Mouse (Mus musculus): ENCODE measurements around the gene Ccdc84. TPM values are rescaled to one million over a fixed set of nuclear protein-coding genes. Genes with fewer than 3 reads are reported as not detected.
A peak's percentile ranks its signal among the peaks of the same experiment; 100 is the strongest.
"Not testable (repeated sequence)": the region's sequence is repeated elsewhere in the genome, so short reads cannot be mapped to it uniquely, and the experiment has no call there.

Ccdc84 gene
- polyA plus RNA-seq, 1 experiment from 2014 or later, result 16.8 TPM

DNA sequence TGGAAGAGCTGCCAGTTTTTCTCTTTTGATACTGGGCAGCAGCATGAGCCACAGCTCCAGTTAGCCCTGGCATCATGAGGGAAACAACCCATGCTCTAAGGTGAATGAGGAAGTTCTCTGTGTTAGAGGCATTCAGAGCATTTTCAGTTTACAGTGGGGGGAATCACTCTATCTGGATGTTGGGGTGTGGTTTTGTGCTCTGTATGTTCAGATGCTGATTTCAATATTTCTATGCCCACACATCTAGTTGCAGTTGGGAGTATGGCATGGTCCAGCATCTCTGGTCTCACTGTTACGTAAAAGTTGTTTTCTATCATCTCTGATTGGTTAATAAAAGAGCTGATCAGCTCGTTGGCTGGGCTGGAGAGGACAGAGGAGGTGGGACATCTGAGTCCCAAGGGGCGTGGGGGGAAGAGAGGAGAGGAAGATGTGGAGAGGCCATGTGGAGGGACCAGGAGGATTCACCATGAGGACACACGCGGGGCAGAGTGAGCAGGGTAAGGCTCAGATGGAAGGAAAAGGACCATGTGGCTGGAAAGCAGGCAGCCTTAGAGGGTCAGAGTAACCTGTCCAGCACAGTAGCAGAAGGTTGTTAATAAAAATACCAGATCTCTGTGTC, 2.0 kb upstream of the Ccdc84 start:
- H3K4me2 ChIP-seq, result no peak overlapping the region
- ATAC-seq, result no peak
- H3K4me3 ChIP-seq, result no peak overlapping the region
- 60% methylated on average over 5 of the region's 5 CpGs for WGBS (ENCODE audit: insufficient replicate concordance)
- H3K9ac ChIP-seq, result no peak overlapping the region
- peaks cover 20% of the 10 kb centered on the region for H3K4me1 ChIP-seq
- no peak overlapping the region for H3K27ac ChIP-seq
- H3K9me3 ChIP-seq (replicated peaks), result no peaks in the 10 kb centered on the region
- H3K36me3 ChIP-seq, result peaks cover 12% of the 10 kb centered on the region
- peaks cover under 1% of the 10 kb centered on the region; the same call in 1 of the 2 replicates for H3K27me3 ChIP-seq (replicated peaks)

- not testable (repeated sequence) for H3K9ac ChIP-seq; H3K4me2 ChIP-seq; H3K9me3 ChIP-seq (replicated peaks); H3K27ac ChIP-seq; H3K27me3 ChIP-seq (replicated peaks); H3K4me3 ChIP-seq; ATAC-seq
- Histone ChIP-seq H3K36me3 (peaks cover 16% of the 10 kb centered on the region), H3K4me1 (peaks cover 20% of the 10 kb centered on the region)
- WGBS (ENCODE audit: insufficient replicate concordance), result 81% methylated on average over 9 of the region's 9 CpGs
Measured at GRCm38 (mm10) chr9:44419730-44420129, 1.4 kb upstream of the Ccdc84 start.

GRCm38 (mm10) chr9:44417892-44418363, 441 bp downstream of the Ccdc84 start:
- H3K4me1 ChIP-seq, result peaks cover 23% of the 10 kb centered on the region
- ATAC-seq, result peak; percentile 95
- H3K9me3 ChIP-seq (replicated peaks), result no peaks in the 10 kb centered on the region
- H3K36me3 ChIP-seq, result peaks cover 34% of the 10 kb centered on the region
- under 1% methylated on average over 38 of the region's 38 CpGs for WGBS (ENCODE audit: insufficient replicate concordance)
- H3K9ac ChIP-seq, result peak overlapping the region; percentile 93
- H3K27ac ChIP-seq, result peak overlapping the region; percentile 85
- no peaks in the 10 kb centered on the region for H3K27me3 ChIP-seq (replicated peaks)
- H3K4me3 ChIP-seq, result peak overlapping the region; percentile 95
- peak overlapping the region; percentile 90 for H3K4me2 ChIP-seq

DNA sequence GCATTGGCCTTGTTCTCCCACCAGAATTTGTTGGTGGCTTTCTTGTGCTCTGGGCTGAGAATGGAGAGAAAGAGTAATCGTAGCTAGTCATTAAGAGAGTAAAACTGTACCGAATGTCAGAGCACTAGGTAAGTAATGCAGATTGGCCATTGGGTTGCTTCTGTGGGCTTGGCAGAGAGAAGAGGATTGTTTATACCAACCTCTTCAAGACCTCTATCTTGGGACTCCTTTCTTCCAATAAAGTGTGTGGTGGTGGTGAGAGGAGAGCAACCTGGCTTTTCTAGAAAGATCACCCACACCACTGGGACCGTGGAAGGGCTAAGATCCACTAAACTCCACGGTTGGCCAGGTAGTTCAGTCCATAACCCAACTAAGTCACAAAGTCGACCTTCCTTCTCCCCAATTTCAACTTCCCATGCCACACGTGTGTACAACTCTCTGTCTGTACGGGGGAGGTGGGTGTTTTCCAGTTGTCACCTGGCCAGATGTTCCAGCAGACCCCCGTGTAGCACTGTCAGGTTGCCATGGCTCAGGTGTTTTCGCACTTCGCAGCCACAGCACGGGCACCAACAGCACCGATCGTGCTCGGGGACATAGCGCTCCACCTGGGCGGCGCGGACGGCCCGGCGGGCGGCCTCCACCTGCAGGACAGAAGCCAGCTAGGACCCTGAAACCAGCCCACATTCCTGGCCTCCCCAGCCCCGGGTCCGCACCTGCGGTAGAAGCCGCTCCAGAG, 1.0 kb downstream of the Ccdc84 start:
- Histone ChIP-seq H3K4me2 (peak overlapping the region; percentile 90), H3K27ac (peak overlapping the region; percentile 85), H3K9ac (peak overlapping the region; percentile 93), H3K9me3 (replicated peaks) (no peaks in the 10 kb centered on the region), H3K27me3 (replicated peaks) (no peaks in the 10 kb centered on the region), H3K36me3 (peaks cover 40% of the 10 kb centered on the region), H3K4me3 (peak overlapping the region; percentile 95), H3K4me1 (peaks cover 29% of the 10 kb centered on the region)
- WGBS (ENCODE audit: insufficient replicate concordance), result 6% methylated on average over 26 of the region's 26 CpGs
- peak; percentile 76 for ATAC-seq

DNA sequence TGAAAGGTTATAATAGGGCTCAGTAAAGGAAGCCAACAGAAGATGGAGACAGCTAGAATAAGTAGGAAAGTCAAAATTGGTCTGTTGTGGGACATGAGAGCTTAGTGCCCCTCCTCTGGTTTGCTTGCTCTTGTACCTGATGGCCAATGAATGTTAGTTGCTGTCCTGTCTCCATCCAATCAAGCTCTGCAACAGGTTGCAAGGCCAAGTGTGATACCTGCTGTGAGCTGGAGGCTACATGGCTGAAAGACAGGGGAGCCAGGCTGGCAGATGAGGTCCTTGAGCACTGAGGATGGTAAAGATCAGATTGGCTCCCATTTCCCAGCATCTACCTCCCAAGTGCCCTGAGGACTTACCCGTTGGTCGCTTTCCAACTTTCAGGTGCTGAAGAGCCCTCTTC, 5.6 kb downstream of the Ccdc84 start:
- Histone ChIP-seq H3K4me1 (peaks cover 65% of the 10 kb centered on the region), H3K9ac (no peak overlapping the region), H3K4me3 (no peak overlapping the region), H3K27ac (peak overlapping the region; percentile 70), H3K9me3 (replicated peaks) (no peaks in the 10 kb centered on the region), H3K4me2 (no peak overlapping the region), H3K27me3 (replicated peaks) (no peaks in the 10 kb centered on the region), H3K36me3 (peaks cover 80% of the 10 kb centered on the region)
- ATAC-seq, result no peak
- 78% methylated on average over 2 of the region's 2 CpGs for WGBS (ENCODE audit: insufficient replicate concordance)

DNA sequence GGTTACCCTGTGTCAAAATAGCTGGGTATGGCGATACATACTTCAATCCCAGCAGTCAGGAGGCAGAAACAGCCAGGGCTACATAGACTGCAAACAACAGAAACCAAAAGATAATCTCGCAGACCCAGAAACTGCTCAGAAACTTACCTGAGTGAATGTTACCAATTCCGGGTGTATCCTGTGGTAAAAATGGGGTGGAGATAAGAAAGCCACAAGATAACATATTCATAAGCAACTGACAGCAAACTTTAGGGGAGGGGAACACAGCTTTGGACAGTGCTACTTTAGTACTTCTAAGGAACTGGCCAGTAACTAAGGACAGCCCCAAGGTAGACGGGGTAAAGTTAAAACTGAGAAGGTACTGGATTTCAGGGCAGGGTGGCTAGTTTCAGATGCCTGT, 6.1 kb downstream of the Ccdc84 start:
- H3K36me3 ChIP-seq, result peaks cover 80% of the 10 kb centered on the region
- peaks cover 62% of the 10 kb centered on the region for H3K4me1 ChIP-seq
- no peaks in the 10 kb centered on the region for H3K9me3 ChIP-seq (replicated peaks)
- no peak for ATAC-seq
- peak overlapping the region; percentile 23; the same call in 1 of the 2 replicates for H3K9ac ChIP-seq
- H3K4me2 ChIP-seq, result no peak overlapping the region
- no peaks in the 10 kb centered on the region for H3K27me3 ChIP-seq (replicated peaks)
- H3K4me3 ChIP-seq, result no peak overlapping the region
- WGBS (ENCODE audit: insufficient replicate concordance), result 27% methylated on average over 4 of the region's 4 CpGs
- H3K27ac ChIP-seq, result peak overlapping the region; percentile 70

GRCm38 (mm10) chr9:44411601-44412130, 6.7 kb downstream of the Ccdc84 start:
- WGBS (ENCODE audit: insufficient replicate concordance), result 69% methylated on average over 1 of the region's 1 CpGs
- peak overlapping the region; percentile 70 for H3K27ac ChIP-seq
- no peak for ATAC-seq
- H3K9ac ChIP-seq, result 0 out of 2 replicates have a peak overlapping the region, but pooled peaks have one; percentile 1
- peaks cover 80% of the 10 kb centered on the region for H3K36me3 ChIP-seq
- H3K4me1 ChIP-seq, result peaks cover 57% of the 10 kb centered on the region
- H3K4me3 ChIP-seq, result no peak overlapping the region
- no peaks in the 10 kb centered on the region for H3K9me3 ChIP-seq (replicated peaks)
- no peak overlapping the region for H3K4me2 ChIP-seq
- H3K27me3 ChIP-seq (replicated peaks), result no peaks in the 10 kb centered on the region

DNA sequence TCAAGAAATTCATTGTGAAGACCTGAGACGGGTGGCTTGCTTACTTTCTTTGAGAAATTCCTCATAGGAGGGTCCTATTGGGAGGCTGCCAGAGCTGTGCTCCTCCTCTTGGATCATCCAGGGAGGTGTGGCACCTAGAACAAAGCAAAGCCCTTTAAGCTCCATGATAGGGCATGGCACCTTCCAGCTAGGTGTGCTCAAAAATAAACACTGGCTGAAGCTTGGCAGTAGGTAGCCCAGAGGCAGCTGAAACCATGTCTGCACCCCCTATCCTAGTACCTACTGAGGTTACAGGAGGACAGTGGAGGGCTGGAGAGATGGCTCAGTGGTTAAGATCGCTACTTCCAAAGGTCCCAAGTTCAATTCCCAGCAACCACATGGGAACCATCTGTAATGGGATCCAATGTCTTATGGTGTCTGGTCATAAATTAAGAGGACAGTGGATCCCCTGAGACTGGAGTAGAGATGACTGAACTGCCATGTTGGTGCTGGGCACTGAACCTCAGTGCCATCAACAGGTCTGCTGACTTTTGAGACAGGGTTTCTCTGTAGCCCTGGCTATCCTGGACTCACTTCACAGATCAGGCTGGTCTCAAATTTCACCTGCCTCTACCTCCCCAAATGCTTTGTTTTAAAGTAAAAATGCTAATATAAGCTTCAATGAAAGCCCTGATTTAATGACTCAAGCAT, 7.6 kb downstream of the Ccdc84 start:
- Histone ChIP-seq H3K36me3 (peaks cover 72% of the 10 kb centered on the region), H3K4me2 (no peak overlapping the region), H3K9ac (no peak overlapping the region), H3K9me3 (replicated peaks) (no peaks in the 10 kb centered on the region), H3K27me3 (replicated peaks) (no peaks in the 10 kb centered on the region), H3K4me3 (no peak overlapping the region), H3K27ac (peak overlapping the region; percentile 58; the same call in 1 of the 2 replicates), H3K4me1 (peaks cover 59% of the 10 kb centered on the region)
- ATAC-seq, result no peak
- WGBS (ENCODE audit: insufficient replicate concordance), result 76% methylated on average over 2 of the region's 2 CpGs

- not testable (repeated sequence) for H3K27me3 ChIP-seq (replicated peaks); ATAC-seq; H3K9me3 ChIP-seq (replicated peaks)
- Histone ChIP-seq H3K4me2 (peak overlapping the region; percentile 73), H3K27ac (peak overlapping the region; percentile 90), H3K4me1 (peaks cover 71% of the 10 kb centered on the region), H3K36me3 (peaks cover 73% of the 10 kb centered on the region), H3K9ac (peak overlapping the region; percentile 91), H3K4me3 (peak overlapping the region; percentile 91)
- 45% methylated on average over 9 of the region's 9 CpGs for WGBS (ENCODE audit: insufficient replicate concordance)
Measured at GRCm38 (mm10) chr9:44408693-44409092, 9.7 kb downstream of the Ccdc84 start.

DNA sequence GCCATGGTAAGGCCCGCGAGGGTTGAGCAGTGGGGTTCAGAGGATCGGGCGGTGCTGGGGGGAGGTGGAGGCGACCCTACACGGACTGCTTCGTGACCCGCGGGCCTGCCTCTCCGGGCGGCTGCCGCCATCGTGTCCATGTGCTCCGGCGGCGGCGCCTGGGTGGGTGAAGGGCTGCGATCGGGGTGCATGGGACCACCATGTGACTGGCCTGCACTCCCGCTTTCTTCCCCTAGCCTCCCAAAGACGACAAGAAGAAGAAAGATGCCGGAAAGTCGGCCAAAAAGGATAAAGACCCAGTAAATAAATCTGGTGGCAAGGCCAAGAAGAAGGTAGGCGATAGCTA, 10.6 kb downstream of the Ccdc84 start:
- H3K27ac ChIP-seq, result peak overlapping the region; percentile 90
- under 1% methylated on average over 24 of the region's 24 CpGs for WGBS (ENCODE audit: insufficient replicate concordance)
- peaks cover 73% of the 10 kb centered on the region for H3K36me3 ChIP-seq
- H3K4me1 ChIP-seq, result peaks cover 66% of the 10 kb centered on the region
- ATAC-seq, result no peak
- peak overlapping the region; percentile 91 for H3K9ac ChIP-seq
- H3K4me3 ChIP-seq, result peak overlapping the region; percentile 91
- no peaks in the 10 kb centered on the region for H3K27me3 ChIP-seq (replicated peaks)
- no peaks in the 10 kb centered on the region for H3K9me3 ChIP-seq (replicated peaks)
- peak overlapping the region; percentile 73 for H3K4me2 ChIP-seq

- under 1% methylated on average over 51 of the region's 51 CpGs for WGBS (ENCODE audit: insufficient replicate concordance)
- ATAC-seq, result peak; percentile 93
- H3K27me3 ChIP-seq (replicated peaks), result no peaks in the 10 kb centered on the region
- H3K36me3 ChIP-seq, result peaks cover 73% of the 10 kb centered on the region
- peak within 1 kb of the TSS; percentile 73 for H3K4me2 ChIP-seq
- peaks cover 61% of the 10 kb centered on the region for H3K4me1 ChIP-seq
- H3K9me3 ChIP-seq (replicated peaks), result no peaks in the 10 kb centered on the region
- peak within 1 kb of the TSS; percentile 91 for H3K4me3 ChIP-seq
- peak within 1 kb of the TSS; percentile 90 for H3K27ac ChIP-seq
- peak within 1 kb of the TSS; percentile 91 for H3K9ac ChIP-seq
Measured at GRCm38 (mm10) chr9:44406906-44407751, 11.2 kb downstream of the Ccdc84 start, which contains the start of the genes Rps25 and Trappc4. Gene Rps25 (plus strand): TSS chr9:44407139. Gene Trappc4 (minus strand): TSS chr9:44407600.
